Mouse (Mus musculus): ENCODE data around the gene Plod2. TPM values are rescaled to one million over a fixed set of nuclear protein-coding genes. Genes with fewer than 3 reads are reported as not detected.

Gene Plod2
- total and polyA plus RNA-seq, 3 experiments: not detected

DNA sequence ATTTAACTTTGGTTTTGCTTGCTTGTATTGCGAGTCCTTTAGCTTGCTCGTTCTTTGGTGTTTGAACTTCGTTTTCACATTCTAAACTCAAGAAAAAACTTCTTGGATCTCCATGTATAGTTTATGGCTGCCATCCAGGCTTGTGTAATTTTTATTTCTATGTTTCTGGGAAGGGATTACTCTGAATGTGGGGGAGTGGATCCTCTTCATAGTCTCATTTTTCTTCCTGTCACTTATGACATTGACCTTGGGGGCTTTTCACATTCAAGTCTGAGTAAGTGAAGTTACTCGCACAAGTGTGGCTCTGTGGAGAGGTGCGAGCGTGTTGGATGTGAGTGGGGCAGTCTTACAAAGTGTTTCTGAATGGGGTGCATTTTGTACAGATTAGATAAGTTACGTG lies 25.5 kb downstream of the Plod2 start:
- no peaks in the 10 kb centered on the region for H3K36me3 ChIP-seq (ENCODE audit: control insufficient read depth in 1 of 2, insufficient read depth in 2 of 2, low read length in 2 of 2)
- no peak overlapping the region for H3K4me3 ChIP-seq (ENCODE audit: control insufficient read depth in 1 of 2, insufficient read depth in 1 of 2, low read depth in 2 of 2, low read length in 2 of 2)
- no peak for DNase-seq (ENCODE audit: low read depth, low spot score)
- H3K9ac ChIP-seq (ENCODE audit: control insufficient read depth, low read depth, low read length, poor library complexity, severe bottlenecking): no peak overlapping the region
- no peaks in the 10 kb centered on the region for H3K79me2 ChIP-seq (ENCODE audit: control insufficient read depth, insufficient read depth, low read length, poor library complexity)
- no peaks in the 10 kb centered on the region for H3K9me3 ChIP-seq (replicated peaks; ENCODE audit: insufficient read depth, low read length)
- no peak overlapping the region for H3K27ac ChIP-seq (ENCODE audit: control insufficient read depth, low read depth, low read length)
- H3K4me1 ChIP-seq (ENCODE audit: control insufficient read depth in 1 of 2, insufficient read depth in 2 of 2, low read length in 2 of 2): no peaks in the 10 kb centered on the region
- TF ChIP-seq SIN3A (IDR thresholded peaks at IDR 0.05; ENCODE audit: low read length) (no peak), UBTF (IDR thresholded peaks at IDR 0.05; ENCODE audit: borderline replicate concordance, insufficient read depth, low read depth, low read length) (no peak), TBP (IDR thresholded peaks at IDR 0.05; ENCODE audit: low read depth, low read length) (no peak), CTCF (IDR thresholded peaks at IDR 0.05 in 2 of 3, conservative IDR thresholded peaks at IDR 0.05 in 1 of 3; ENCODE audit: control insufficient read depth in 1 of 3, insufficient read depth in 1 of 3, low read depth in 2 of 3, low read length in 3 of 3, poor library complexity in 1 of 3, severe bottlenecking in 1 of 3) (no peak), NRF1 (IDR thresholded peaks at IDR 0.05; ENCODE audit: insufficient read depth, low read depth, low read length, poor library complexity, severe bottlenecking) (no peak), NELFE (IDR thresholded peaks at IDR 0.05; ENCODE audit: low read depth, low read length) (no peak), GATA1 (IDR thresholded peaks at IDR 0.05; ENCODE audit: low read depth, low read length) (no peak), E2F4 (IDR thresholded peaks at IDR 0.05; ENCODE audit: borderline replicate concordance, low read depth, low read length) (no peak), SMC3 (IDR thresholded peaks at IDR 0.05; ENCODE audit: low read depth, low read length) (no peak), MAFK (IDR thresholded peaks at IDR 0.05; ENCODE audit: borderline replicate concordance, low read depth, low read length) (no peak), RAD21 (IDR thresholded peaks at IDR 0.05; ENCODE audit: low read depth, low read length) (no peak), MXI1 (IDR thresholded peaks at IDR 0.05; ENCODE audit: low read depth, low read length) (no peak), MAZ (IDR thresholded peaks at IDR 0.05; ENCODE audit: low read depth, low read length) (no peak)
- no peaks in the 10 kb centered on the region for H3K27me3 ChIP-seq (ENCODE audit: control insufficient read depth in 1 of 2, insufficient read depth in 2 of 2, low read length in 2 of 2)

- Histone ChIP-seq H3K4me3 (ENCODE audit: control insufficient read depth in 1 of 2, insufficient read depth in 1 of 2, low read depth in 2 of 2, low read length in 2 of 2) (no peak overlapping the region), H3K4me1 (ENCODE audit: control insufficient read depth in 1 of 2, insufficient read depth in 2 of 2, low read length in 2 of 2) (no peaks in the 10 kb centered on the region), H3K27ac (ENCODE audit: control insufficient read depth, low read depth, low read length) (no peak overlapping the region), H3K27me3 (ENCODE audit: control insufficient read depth in 1 of 2, insufficient read depth in 2 of 2, low read length in 2 of 2) (no peaks in the 10 kb centered on the region; a peak in 1 of 4 replicates), H3K9me3 (replicated peaks; ENCODE audit: insufficient read depth, low read length) (no peaks in the 10 kb centered on the region), H3K79me2 (ENCODE audit: control insufficient read depth, insufficient read depth, low read length, poor library complexity) (no peaks in the 10 kb centered on the region), H3K9ac (ENCODE audit: control insufficient read depth, low read depth, low read length, poor library complexity, severe bottlenecking) (no peak overlapping the region), H3K36me3 (ENCODE audit: control insufficient read depth in 1 of 2, insufficient read depth in 2 of 2, low read length in 2 of 2) (no peaks in the 10 kb centered on the region)
- no peak for DNase-seq (ENCODE audit: low read depth, low spot score)
- TF ChIP-seq POLR2A (IDR thresholded peaks at IDR 0.05; ENCODE audit: control insufficient read depth in 1 of 2, insufficient read depth in 1 of 2, low read depth in 1 of 2, low read length in 2 of 2, poor library complexity in 1 of 2) (no peak), CHD2 (IDR thresholded peaks at IDR 0.05; ENCODE audit: low read length) (no peak), JUND (IDR thresholded peaks at IDR 0.05; ENCODE audit: low read depth, low read length) (no peak), MAX (IDR thresholded peaks at IDR 0.05; ENCODE audit: low read length) (no peak)
Observed at GRCm38 (mm10) chr9:92568798-92569197, 26.8 kb downstream of the Plod2 start.
